Mouse (Mus musculus) retina, postnatal 1 day (tissue): Measurements from ENCODE around the gene Slc29a3.

ENCODE experiments used
- DNase-seq: peaks from one replicate; pipeline ENCODE4 v3.0.0-alpha.2; 2012

Slc29a3 gene

GRCm38 (mm10) chr10:60752040-60753020, at the start of gene Slc29a3:
Gene Slc29a3, minus strand, starts transcription at chr10:60752794.
- peak; percentile 95 for DNase-seq

GRCm38 (mm10) chr10:60801898-60802412, 49.4 kb upstream of the Slc29a3 start:
- DNase-seq, result no peak

GRCm38 (mm10) chr10:60801168-60801897, 48.7 kb upstream of the Slc29a3 start:
- DNase-seq, result no peak

- DNase-seq, result no peak
Observed at GRCm38 (mm10) chr10:60800295-60801167, 47.9 kb upstream of the Slc29a3 start.

GRCm38 (mm10) chr10:60797682-60798422, 45.3 kb upstream of the Slc29a3 start:
- DNase-seq, result no peak

GRCm38 (mm10) chr10:60796474-60796873, 43.9 kb upstream of the Slc29a3 start:
- no peak for DNase-seq

- DNase-seq, result no peak
Observed at GRCm38 (mm10) chr10:60796028-60796427, 43.4 kb upstream of the Slc29a3 start.

- DNase-seq, result no peak
Observed at GRCm38 (mm10) chr10:60794792-60795191, 42.2 kb upstream of the Slc29a3 start.

GRCm38 (mm10) chr10:60794374-60794773, 41.8 kb upstream of the Slc29a3 start:
- DNase-seq, result peak; percentile 82

- no peak for DNase-seq
Observed at GRCm38 (mm10) chr10:60792841-60793240, 40.2 kb upstream of the Slc29a3 start.

- no peak for DNase-seq
Observed at GRCm38 (mm10) chr10:60792365-60792764, 39.8 kb upstream of the Slc29a3 start.

GRCm38 (mm10) chr10:60790912-60791311, 38.3 kb upstream of the Slc29a3 start:
- no peak for DNase-seq

- DNase-seq, result peak; percentile 49
Observed at GRCm38 (mm10) chr10:60787303-60788074, 34.9 kb upstream of the Slc29a3 start.

GRCm38 (mm10) chr10:60783608-60784007, 31.0 kb upstream of the Slc29a3 start:
- no peak for DNase-seq

GRCm38 (mm10) chr10:60779628-60780027, 27.0 kb upstream of the Slc29a3 start:
- peak; percentile 82 for DNase-seq

GRCm38 (mm10) chr10:60778542-60778941, 25.9 kb upstream of the Slc29a3 start:
- DNase-seq, result peak; percentile 62

- DNase-seq, result peak; percentile 51
Observed at GRCm38 (mm10) chr10:60775473-60775872, 22.9 kb upstream of the Slc29a3 start.

- DNase-seq, result no peak
Observed at GRCm38 (mm10) chr10:60774616-60775015, 22.0 kb upstream of the Slc29a3 start.

GRCm38 (mm10) chr10:60770855-60771254, 18.3 kb upstream of the Slc29a3 start:
- DNase-seq, result no peak

- DNase-seq, result no peak
Observed at GRCm38 (mm10) chr10:60768614-60769013, 16.0 kb upstream of the Slc29a3 start.

GRCm38 (mm10) chr10:60767400-60767799, 14.8 kb upstream of the Slc29a3 start:
- DNase-seq, result no peak
